Mouse (Mus musculus) testis, adult 2 months (tissue): ENCODE measurements around the gene Comt.

Source experiments
- CTCF ChIP-seq: fragments of 200-500 bp; IDR thresholded peaks from 2 replicates; pipeline ENCODE4 v1.5.1; 2012; ENCODE audit warnings: low read depth, mild to moderate bottlenecking, inconsistent platforms, low read length, moderate library complexity; ENCODE audit not compliant: control insufficient read depth, insufficient read depth, insufficient replicate concordance
- POLR2A ChIP-seq: fragments of 200-500 bp; IDR thresholded peaks from 2 replicates; pipeline ENCODE4 v1.6.1; 2012; ENCODE audit warnings: low read depth, mild to moderate bottlenecking, inconsistent platforms, low read length, moderate library complexity; ENCODE audit not compliant: control insufficient read depth

- TF ChIP-seq CTCF (no peak), POLR2A (no peak)
These were observed 13.4 kb downstream of the Comt start for GRCm38 (mm10) chr16:18413032-18413816.
